Mouse (Mus musculus): ENCODE measurements at regions not wholly inside any gene's neighbourhood (a gene's known extent, or its start where the extent isn't known, plus 50 kb on each side); places are given as distances from the start of the nearest gene placed in this dataset.

- TF ChIP-seq CTCF (IDR thresholded peaks at IDR 0.05; ENCODE audit: extremely low read depth, insufficient read depth, insufficient read length, insufficient replicate concordance) (no peak), POLR2A (IDR thresholded peaks at IDR 0.05; ENCODE audit: low read depth, low read length) (no peak)
Measured at GRCm38 (mm10) chr8:90176335-90176734, 171.8 kb downstream of the Tox3 start.
